Comparison of ENCODE assay signal across 8 mouse cellular contexts in genomic region chr11:84072904-84073651, GRCm38 (mm10). TPM values are rescaled to one million over a fixed set of nuclear protein-coding genes. Genes with fewer than 3 reads are reported as not detected.
DNase-seq lines count a peak whose midpoint lies in the region; ATAC-seq and TF ChIP-seq lines count a peak whose summit lies in the region.
"Had no signal": no experiment of that assay in that cellular context is flagged by ENCODE, and none has a peak within 500 bp of the region (broad histone marks: within the 10 kb centered on the region; RNA-seq: fewer than 3 reads in every experiment).

No protein-coding gene starts in this region.

- no peaks in the 10 kb centered on the region for H3K9me3 ChIP-seq in lung, postnatal 0 days (ENCODE audit: low read length)
- no peaks in the 10 kb centered on the region for H3K9me3 ChIP-seq in midbrain, embryonic 14.5 days (ENCODE audit: control insufficient read depth, low read length)
- H3K9me3 ChIP-seq: liver, embryonic 13.5 days had no signal

- H3K4me2 ChIP-seq in lung, postnatal 0 days (replicated peaks; ENCODE audit: low read depth, low read length): no peak overlapping the region
- H3K4me2 ChIP-seq in midbrain, embryonic 14.5 days (ENCODE audit: low read length): no peak overlapping the region
- H3K4me2 ChIP-seq: liver, embryonic 13.5 days had no signal

- WGBS in lung, postnatal 0 days: 37% methylated on average over 9 of the region's 9 CpGs
- 59% methylated on average over 9 of the region's 9 CpGs for WGBS in midbrain, embryonic 14.5 days

- H3K9ac ChIP-seq in lung, postnatal 0 days (replicated peaks; ENCODE audit: low read depth): no peak overlapping the region
- H3K9ac ChIP-seq in midbrain, embryonic 14.5 days (replicated peaks; ENCODE audit: low read length): no peak overlapping the region
- H3K9ac ChIP-seq: liver, embryonic 13.5 days had no signal

- TF ChIP-seq CTCF in Patski (IDR thresholded peaks at IDR 0.05): no peak
- TF ChIP-seq CTCF in lung, postnatal 0 days (IDR thresholded peaks at IDR 0.05): no peak

- no peak for TF ChIP-seq EP300 in lung, postnatal 0 days (IDR thresholded peaks at IDR 0.05)

- H3K27ac ChIP-seq in lung, postnatal 0 days (ENCODE audit: low read length): peak overlapping the region; percentile 79
- H3K27ac ChIP-seq in midbrain, embryonic 14.5 days (replicated peaks; ENCODE audit: low read depth, low read length): no peak overlapping the region
- H3K27ac ChIP-seq: liver, embryonic 13.5 days had no signal

- no peaks in the 10 kb centered on the region; the same call in 1 of the 2 replicates for H3K4me1 ChIP-seq in lung, postnatal 0 days (ENCODE audit: insufficient read depth, low read depth, low read length)
- H3K4me1 ChIP-seq in midbrain, embryonic 14.5 days (ENCODE audit: control insufficient read depth, insufficient read depth, low read length): no peaks in the 10 kb centered on the region

- POLR2A ChIA-PET in Patski (lab: Charles Lee): interaction anchor here (0.6 to 0.8 kb wide), 4 partner anchors 42 to 482 kb away, joined by 3 to 9 read pairs (median 3); no protein-coding TSS in a partner anchor

- ATAC-seq in Patski: peak; percentile 37
- peak; percentile 66 for ATAC-seq in lung, postnatal 0 days
- no peak for ATAC-seq in midbrain, embryonic 14.5 days (ENCODE audit: low FRiP score, low TSS enrichment)

- peak; percentile 16 for DNase-seq in CD4-positive, CD25-positive, alpha-beta regulatory T cell, adult 2 months (ENCODE audit: low read depth, low spot score)
- DNase-seq in Patski (ENCODE audit: low read depth, low spot score): peak; percentile 73
- peak; percentile 63 for DNase-seq in heart, adult 8-10 months (ENCODE audit: low spot score)
- DNase-seq in lung, postnatal 0 days (ENCODE audit: low spot score): peak; percentile 90
- no peak for DNase-seq in adrenal gland, postnatal 25 days
- DNase-seq in midbrain, embryonic 14.5 days: no peak
- no peak for DNase-seq in cerebellum, postnatal 25 days
- DNase-seq: liver, embryonic 13.5 days had no signal

- no peaks in the 10 kb centered on the region for H3K36me3 ChIP-seq in lung, postnatal 0 days (ENCODE audit: insufficient read depth, low read length)
- peaks cover under 1% of the 10 kb centered on the region for H3K36me3 ChIP-seq in midbrain, embryonic 14.5 days (ENCODE audit: control insufficient read depth, insufficient read depth, low read length)
- H3K36me3 ChIP-seq: liver, embryonic 13.5 days had no signal

- H3K4me3 ChIP-seq in lung, postnatal 0 days (ENCODE audit: low read depth, low read length): no peak overlapping the region
- no peak overlapping the region for H3K4me3 ChIP-seq in midbrain, embryonic 14.5 days (replicated peaks; ENCODE audit: low read depth, low read length)
- H3K4me3 ChIP-seq: liver, embryonic 13.5 days had no signal

- H3K27me3 ChIP-seq in Patski: no peaks in the 10 kb centered on the region
- H3K27me3 ChIP-seq in lung, postnatal 0 days (replicated peaks; ENCODE audit: insufficient read depth, low read length): no peaks in the 10 kb centered on the region
- H3K27me3 ChIP-seq in midbrain, embryonic 14.5 days (ENCODE audit: control insufficient read depth, insufficient read depth, low read length): peaks cover 14% of the 10 kb centered on the region

- in situ Hi-C loops in Patski (cut with MboI; ENCODE audit: low pct_unique_long_range_greater_than_20kb): no loop called here

- CTCF ChIA-PET in Patski (lab: Charles Lee): interaction anchor here (0.6 kb wide), 1 partner anchor 40 kb away, joined by 3 read pairs; no protein-coding TSS in a partner anchor

RNA-seq across cellular contexts. Expression of gene Dusp14, which starts 4.0 kb away (rescaled TPM):
- 34.8 TPM for polyA plus RNA-seq in Patski (2021)
- under 1 TPM in 3 of 4 experiments, not detected in 1; 0.50 to 0.80 (median 0.78) TPM for total RNA-seq in heart, adult 8-10 months (2022)
- polyA plus RNA-seq in lung, postnatal 0 days (2015; fragmentation: Nextera tagmentation; extraction: Ambion mirVana): 66.7 and 69.2 TPM in 2 replicates
- total RNA-seq in adrenal gland, postnatal 25 days (2021): 3.9 and 4.7 TPM in 2 replicates
- polyA plus RNA-seq in midbrain, embryonic 14.5 days (2014; fragmentation: Nextera tagmentation; extraction: Ambion mirVana): 8.4 and 9.0 TPM in 2 replicates

RNA-seq across cellular contexts. Expression of gene Tada2a, which starts 56.3 kb away (rescaled TPM):
- polyA plus RNA-seq in Patski (2021): 22.9 TPM
- total RNA-seq in heart, adult 8-10 months (2022): 1 to 10 TPM; 8.0 to 8.2 (median 8.1) TPM
- polyA plus RNA-seq in lung, postnatal 0 days (2015; fragmentation: Nextera tagmentation; extraction: Ambion mirVana): 14.9 and 15.0 TPM in 2 replicates
- total RNA-seq in adrenal gland, postnatal 25 days (2021): 17.2 and 25.6 TPM in 2 replicates
- polyA plus RNA-seq in midbrain, embryonic 14.5 days (2014; fragmentation: Nextera tagmentation; extraction: Ambion mirVana): 27.6 and 31.0 TPM in 2 replicates

RNA-seq across cellular contexts. Expression of gene Acaca, which starts 56.4 kb away (rescaled TPM):
- 29.4 TPM for polyA plus RNA-seq in Patski (2021)
- 10 to 100 TPM; 14.3 to 18.9 (median 16.8) TPM for total RNA-seq in heart, adult 8-10 months (2022)
- 6.5 and 7.9 TPM in 2 replicates for polyA plus RNA-seq in lung, postnatal 0 days (2015; fragmentation: Nextera tagmentation; extraction: Ambion mirVana)
- total RNA-seq in adrenal gland, postnatal 25 days (2021): 264 and 316 TPM in 2 replicates
- polyA plus RNA-seq in midbrain, embryonic 14.5 days (2014; fragmentation: Nextera tagmentation; extraction: Ambion mirVana): 33.4 and 40.8 TPM in 2 replicates

Comparison
In these comparisons a context has a peak if more than half of its experiments do, and no peak if none do; other contexts are left out.
1. DNase-seq: peak in CD4-positive, CD25-positive, alpha-beta regulatory T cell, adult 2 months (single experiment), Patski (single experiment), heart, adult 8-10 months (single experiment) and lung, postnatal 0 days (single experiment); none in adrenal gland, postnatal 25 days (single experiment), midbrain, embryonic 14.5 days (single experiment) and cerebellum, postnatal 25 days (0 of 2).